Mouse (Mus musculus) retina, postnatal 7 days (tissue): ENCODE measurements at regions not wholly inside any gene's neighbourhood (a gene's known extent, or its start where the extent isn't known, plus 50 kb on each side); places are given as distances from the start of the nearest gene placed in this dataset.

ENCODE experiments used
- DNase-seq: peaks from one replicate; pipeline ENCODE4 v3.0.0-alpha.2; 2012; ENCODE audit warnings: low read depth, low spot score

GRCm38 (mm10) chr13:44594645-44595044 lies 134.6 kb upstream of the Jarid2 start:
- DNase-seq, result no peak

DNA sequence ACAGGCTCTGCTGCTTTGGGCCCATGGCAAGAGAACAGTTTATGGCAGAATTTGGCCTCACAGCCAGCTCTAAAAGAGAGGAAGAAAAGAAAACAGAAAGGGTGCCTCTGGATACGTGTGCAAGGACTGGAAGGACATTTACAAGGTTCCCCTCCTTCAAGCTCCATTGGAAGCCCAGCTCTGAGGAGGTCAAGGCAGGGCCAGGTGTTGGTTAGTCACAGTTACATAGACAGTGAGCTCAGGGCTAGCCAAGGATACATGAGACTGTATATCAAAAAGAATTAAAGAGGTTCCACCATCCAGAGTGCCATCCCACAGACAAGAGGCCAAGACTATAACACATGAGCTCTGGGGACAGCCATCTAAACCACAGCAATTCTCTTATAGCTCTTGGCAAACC lies 131.6 kb upstream of the Jarid2 start:
- no peak for DNase-seq

GRCm38 (mm10) chr13:44601024-44601423 lies 128.2 kb upstream of the Jarid2 start:
- DNase-seq, result no peak

DNA sequence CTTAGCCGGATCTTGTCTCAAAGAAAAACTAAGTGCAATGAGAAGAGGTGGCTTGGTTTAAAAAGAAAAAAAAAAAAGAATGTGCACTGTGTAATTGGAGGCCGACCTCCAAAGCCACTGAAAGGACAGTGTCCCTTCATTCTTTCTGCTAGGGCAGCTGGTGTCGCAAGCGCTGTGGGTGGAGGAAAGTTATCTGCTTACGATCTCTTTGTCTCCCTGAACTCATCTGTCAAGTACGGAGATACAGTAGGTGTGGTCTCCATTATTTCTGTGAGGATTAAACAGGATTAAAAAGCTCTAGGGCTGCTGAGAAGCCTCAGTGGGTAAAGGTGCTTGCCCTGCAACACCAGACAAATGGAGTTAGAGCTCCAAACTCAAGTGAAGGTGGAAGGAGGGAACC lies 126.6 kb upstream of the Jarid2 start:
- DNase-seq, result no peak

DNA sequence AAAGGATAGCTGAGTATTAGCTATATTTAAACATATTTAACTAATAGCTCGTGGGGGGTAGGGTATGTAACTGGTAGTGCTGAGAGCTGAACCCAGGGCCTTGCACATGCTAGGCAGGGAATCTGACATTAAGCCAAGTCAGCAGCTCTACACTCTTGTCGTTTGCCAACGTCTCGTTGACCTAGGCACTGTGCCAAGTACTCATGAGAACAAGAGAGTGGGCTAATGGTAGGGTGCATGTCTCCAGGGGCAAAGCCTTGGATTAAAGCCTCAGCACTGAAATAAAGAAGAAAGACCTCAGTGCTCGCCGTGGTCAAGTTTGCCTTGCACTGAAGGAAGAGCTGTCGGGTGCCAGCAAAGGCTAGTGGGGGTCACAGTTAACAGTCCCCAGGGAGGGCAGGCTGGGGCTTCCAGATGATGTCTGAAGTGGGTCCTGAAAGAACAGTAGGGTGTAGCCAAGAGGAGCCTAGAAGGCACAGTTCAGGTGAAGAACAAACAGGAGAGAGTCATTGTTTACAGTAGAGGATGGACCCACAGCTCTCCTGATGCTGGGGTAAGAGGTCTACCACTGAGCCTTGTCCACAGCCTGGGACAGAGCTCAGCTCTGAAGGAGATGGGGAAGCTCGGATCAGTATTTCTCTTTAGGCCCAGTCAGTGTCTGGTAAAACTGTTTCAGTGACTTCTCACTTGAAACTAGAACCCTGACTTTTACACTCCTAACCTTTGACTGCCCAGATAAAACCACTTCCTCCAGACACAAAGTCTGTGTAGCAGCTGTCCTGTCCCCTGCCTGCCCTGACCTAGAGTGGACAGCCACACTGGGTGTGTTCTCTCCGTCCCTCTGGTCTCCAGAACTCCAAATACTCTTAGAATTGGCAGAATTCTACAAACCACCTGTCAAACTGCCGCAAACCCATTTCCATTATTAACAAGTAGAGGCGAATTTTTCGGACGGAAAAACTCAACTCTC lies 121.7 kb upstream of the Jarid2 start:
- no peak for DNase-seq

DNA sequence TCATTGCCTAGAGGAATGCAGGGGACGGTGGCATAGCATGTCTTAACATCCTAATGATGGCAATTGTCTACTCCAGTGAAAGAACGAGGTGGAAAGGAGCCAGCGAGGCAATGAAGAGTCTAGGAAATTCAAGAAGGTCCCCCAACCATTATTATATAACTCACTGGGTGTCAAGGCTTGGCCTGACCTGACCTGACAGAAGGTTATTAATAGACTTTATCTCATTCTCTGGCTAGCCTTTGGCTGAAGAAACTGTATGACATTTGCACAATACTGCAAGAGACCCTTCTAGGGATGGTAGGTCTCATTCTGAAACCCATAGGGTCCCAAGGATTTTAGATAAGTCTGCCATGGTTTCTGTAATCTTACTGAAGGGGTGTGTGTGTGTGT lies 121.0 kb upstream of the Jarid2 start:
- no peak for DNase-seq

DNA sequence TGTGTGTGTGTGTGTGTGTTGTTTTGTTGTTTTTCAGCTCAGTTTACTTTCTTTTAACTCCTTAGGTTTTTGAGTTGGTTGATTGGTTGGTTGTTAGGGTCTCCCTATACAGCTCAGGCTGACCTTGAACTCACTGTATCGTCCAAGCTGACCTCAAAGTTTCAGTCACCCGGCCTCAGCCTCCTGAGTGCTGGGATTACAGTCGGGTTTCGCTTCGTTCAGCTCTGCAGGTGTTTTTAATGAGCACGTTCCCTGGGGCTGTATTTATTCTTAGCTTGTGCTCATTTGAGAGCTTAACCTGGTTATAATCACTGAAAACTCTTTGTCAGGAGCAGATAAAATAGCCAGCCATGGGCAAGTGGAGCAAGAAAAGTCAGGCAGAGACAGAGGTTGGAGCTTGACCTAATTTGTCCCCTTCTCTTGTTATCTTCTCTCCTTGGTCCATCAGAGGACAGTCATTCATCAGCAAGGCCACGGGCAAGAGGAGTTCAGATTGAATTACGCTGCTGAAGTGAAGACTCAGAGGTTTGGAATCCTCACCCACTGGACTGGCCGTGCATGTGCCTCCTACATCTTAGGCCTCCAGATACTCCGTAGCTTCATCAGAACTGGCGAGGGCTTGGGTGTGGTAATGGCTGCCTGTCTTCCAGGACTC lies 120.5 kb upstream of the Jarid2 start:
- DNase-seq, result no peak

- no peak for DNase-seq
These were observed 119.7 kb upstream of the Jarid2 start for GRCm38 (mm10) chr13:44609606-44610005.

DNA sequence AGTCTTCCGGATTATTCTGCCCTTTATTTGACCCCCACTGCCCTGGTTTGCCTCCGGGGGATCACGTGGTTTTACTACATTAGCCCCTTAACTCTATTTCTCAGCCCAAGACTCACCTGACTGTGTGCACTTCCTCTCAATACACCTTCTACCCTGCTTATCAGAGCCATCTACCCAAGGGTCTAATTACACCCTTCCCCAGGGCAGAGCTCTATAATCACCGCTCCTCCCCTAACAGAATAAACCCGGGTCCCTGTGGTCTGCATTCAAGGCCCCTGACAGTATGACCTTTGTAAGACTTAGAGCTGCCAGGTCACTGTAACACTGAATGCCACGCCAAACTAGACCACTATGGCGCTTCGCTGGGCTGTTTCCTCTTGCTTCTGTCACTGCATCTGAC lies 113.6 kb upstream of the Jarid2 start:
- DNase-seq, result no peak

GRCm38 (mm10) chr13:44618368-44618767 lies 110.9 kb upstream of the Jarid2 start:
- DNase-seq, result no peak

DNA sequence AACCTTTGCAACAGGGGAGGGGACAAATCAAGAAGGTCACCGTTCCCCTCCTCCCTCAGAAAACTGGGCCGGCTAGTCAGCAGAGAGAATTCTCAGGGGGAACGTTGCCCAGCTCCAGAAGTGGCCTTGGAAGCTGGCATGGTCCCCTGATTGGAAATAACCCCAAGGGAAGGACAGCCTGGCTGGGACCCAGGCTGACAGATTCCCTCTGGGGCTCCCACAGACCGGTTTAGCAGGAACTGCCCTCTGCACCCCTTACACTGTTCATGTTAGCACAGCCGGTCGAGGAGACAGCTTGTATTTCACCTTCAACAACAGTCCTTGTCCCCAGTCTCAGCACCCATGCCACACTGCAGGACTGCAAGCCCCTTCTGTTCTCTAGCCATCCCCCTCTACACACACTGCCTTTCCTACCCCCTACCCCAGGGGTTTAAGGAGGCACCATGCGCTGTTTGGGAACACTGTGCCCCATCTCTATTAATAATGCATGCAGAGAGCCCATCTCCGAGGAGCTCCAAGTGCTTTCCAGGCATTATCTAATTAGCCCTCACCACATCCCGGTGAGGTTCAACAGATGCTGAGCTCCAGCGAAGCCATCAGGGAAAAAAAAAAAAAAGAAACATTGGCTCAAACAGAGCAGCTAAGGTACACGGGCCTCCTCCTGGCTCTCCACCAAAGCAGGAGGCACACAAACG lies 106.5 kb upstream of the Jarid2 start:
- no peak for DNase-seq

GRCm38 (mm10) chr13:44624716-44625115 lies 104.6 kb upstream of the Jarid2 start:
- no peak for DNase-seq

GRCm38 (mm10) chr13:44625792-44626191 lies 103.5 kb upstream of the Jarid2 start:
- DNase-seq, result no peak

GRCm38 (mm10) chr13:44626806-44627205 lies 102.5 kb upstream of the Jarid2 start:
- no peak for DNase-seq

GRCm38 (mm10) chr13:44630061-44630460 lies 99.2 kb upstream of the Jarid2 start:
- no peak for DNase-seq

- no peak for DNase-seq
These were observed 94.7 kb upstream of the Jarid2 start for GRCm38 (mm10) chr13:44634616-44635015.

GRCm38 (mm10) chr13:44635221-44636007 lies 93.9 kb upstream of the Jarid2 start:
- peak; percentile 29 for DNase-seq

DNA sequence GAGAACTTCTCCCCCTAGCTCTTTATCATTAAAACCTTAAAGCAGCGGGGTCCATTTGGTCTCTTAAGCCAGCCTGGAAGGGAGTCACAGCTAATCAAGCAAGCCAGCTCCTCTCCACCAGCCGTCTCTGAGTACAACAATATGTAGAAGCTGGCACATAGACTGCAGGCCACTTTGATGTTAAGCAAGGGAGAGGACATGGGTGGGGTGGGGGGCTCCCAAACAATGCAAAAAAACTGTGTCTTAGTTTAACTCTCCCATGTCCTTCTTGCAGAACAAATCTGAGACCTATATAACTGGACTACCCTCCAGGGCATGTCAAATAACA lies 93.3 kb upstream of the Jarid2 start:
- no peak for DNase-seq

DNA sequence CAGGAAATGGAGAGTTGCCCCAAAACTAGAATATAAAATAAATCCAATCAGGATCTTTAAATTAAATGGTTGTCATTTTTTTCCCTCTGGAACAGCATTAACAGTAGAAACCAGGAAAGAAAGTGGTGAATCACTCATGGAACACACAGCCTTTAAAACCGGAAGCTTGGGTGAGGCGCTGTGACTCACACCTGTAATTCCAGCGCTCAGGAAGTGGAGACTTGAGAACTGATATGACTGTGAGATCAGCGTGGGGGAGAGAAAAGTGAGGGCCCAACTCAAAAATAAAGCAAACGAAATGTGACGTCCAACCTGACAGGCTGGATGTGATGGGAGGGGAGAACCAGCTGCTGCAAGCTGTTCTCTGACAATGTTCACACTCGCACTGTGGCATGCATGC lies 86.9 kb upstream of the Jarid2 start:
- DNase-seq, result no peak

DNA sequence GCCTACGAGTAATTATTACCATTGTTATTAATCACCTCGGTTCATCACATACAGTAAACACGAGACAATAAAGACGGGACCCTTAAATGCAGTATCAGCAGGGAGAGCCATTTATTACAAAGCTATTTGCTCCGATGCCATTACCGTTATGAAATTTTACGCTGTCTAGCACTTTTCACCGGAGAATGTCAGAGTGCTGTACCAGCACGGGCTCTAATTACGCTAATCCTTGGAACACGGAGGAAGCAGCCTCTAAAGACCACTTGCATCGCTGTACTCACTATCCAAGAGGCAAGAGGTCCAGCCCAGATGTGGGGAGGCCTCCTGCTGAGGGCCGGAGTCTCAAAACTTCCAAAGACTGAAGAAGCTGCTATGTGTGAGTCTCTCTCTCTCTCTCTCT lies 79.2 kb upstream of the Jarid2 start:
- DNase-seq, result no peak
